Mouse (Mus musculus): Measurements from ENCODE around the gene Sdha. TPM values are rescaled to one million over a fixed set of nuclear protein-coding genes. Genes with fewer than 3 reads are reported as not detected.

The Sdha gene
- polyA plus RNA-seq, 1 experiment from 2014 or later: 156 TPM

- Histone ChIP-seq H3K9ac (ENCODE audit: low read length) (peak overlapping the region; percentile 89), H3K9me3 (ENCODE audit: control insufficient read depth, low read length) (no peaks in the 10 kb centered on the region), H3K27ac (replicated peaks) (peak overlapping the region; percentile 91), H3K4me3 (ENCODE audit: low read depth, low read length) (peak overlapping the region; percentile 78), H3K36me3 (ENCODE audit: control insufficient read depth, insufficient read depth, low read length) (0 out of 2 replicates have a peak, but pooled peaks cover 2% of the 10 kb centered on the region), H3K27me3 (ENCODE audit: control insufficient read depth, insufficient read depth, low read length) (no peaks in the 10 kb centered on the region), H3K4me1 (replicated peaks; ENCODE audit: control insufficient read depth, insufficient read depth) (0 out of 2 replicates have a peak, but pooled peaks cover 2% of the 10 kb centered on the region), H3K4me2 (replicated peaks; ENCODE audit: low read depth) (peak overlapping the region; percentile 71)
- ATAC-seq (ENCODE audit: low FRiP score, low TSS enrichment) (peak; percentile 36; the same call in 1 of the 2 replicates), DNase-seq (ENCODE audit: low spot score) (no peak)
- 1% methylated on average over 15 of the region's 15 CpGs for WGBS
- TF ChIP-seq CTCF (IDR thresholded peaks at IDR 0.05; ENCODE audit: low read depth): no peak
- no peak for TF ChIP-seq EP300 (optimal IDR thresholded peaks at IDR 0.05)
Measured at GRCm38 (mm10) chr13:74350435-74350906, 391 bp upstream of the Sdha start.

- Histone ChIP-seq H3K36me3 (ENCODE audit: control insufficient read depth, insufficient read depth, low read length) (peaks cover 13% of the 10 kb centered on the region), H3K27me3 (ENCODE audit: control insufficient read depth, insufficient read depth, low read length) (no peaks in the 10 kb centered on the region), H3K27ac (replicated peaks) (no peak overlapping the region), H3K9ac (ENCODE audit: low read length) (no peak overlapping the region), H3K9me3 (ENCODE audit: control insufficient read depth, low read length) (no peaks in the 10 kb centered on the region), H3K4me1 (replicated peaks; ENCODE audit: control insufficient read depth, insufficient read depth) (no peaks in the 10 kb centered on the region), H3K4me2 (replicated peaks; ENCODE audit: low read depth) (no peak overlapping the region), H3K4me3 (ENCODE audit: low read depth, low read length) (no peak overlapping the region)
- DNase-seq (ENCODE audit: low spot score) (peak; percentile 50), ATAC-seq (ENCODE audit: low FRiP score, low TSS enrichment) (peak; percentile 81)
- WGBS: 42% methylated on average over 3 of the region's 3 CpGs
- TF ChIP-seq CTCF (IDR thresholded peaks at IDR 0.05; ENCODE audit: low read depth) (peak; percentile 85), EP300 (optimal IDR thresholded peaks at IDR 0.05) (no peak)
Measured at GRCm38 (mm10) chr13:74341036-74341435, 9.0 kb downstream of the Sdha start.

GRCm38 (mm10) chr13:74329321-74329720, 20.8 kb downstream of the Sdha start:
- peaks cover 32% of the 10 kb centered on the region for H3K36me3 ChIP-seq (ENCODE audit: control insufficient read depth, insufficient read depth, low read length)
- ATAC-seq (ENCODE audit: low FRiP score, low TSS enrichment): no peak
- TF ChIP-seq EP300 (optimal IDR thresholded peaks at IDR 0.05) (no peak), CTCF (IDR thresholded peaks at IDR 0.05; ENCODE audit: low read depth) (no peak)

GRCm38 (mm10) chr13:74317170-74317849, 32.8 kb downstream of the Sdha start, which contains the start of gene Pdcd6:
Gene Pdcd6, minus strand, starts transcription at chr13:74317580.
- under 1% methylated on average over 36 of the region's 36 CpGs for WGBS
- no peak for TF ChIP-seq CTCF (IDR thresholded peaks at IDR 0.05; ENCODE audit: low read depth)
- no peak for TF ChIP-seq EP300 (optimal IDR thresholded peaks at IDR 0.05)
- Histone ChIP-seq H3K27ac (replicated peaks) (peak within 1 kb of the TSS; percentile 89), H3K4me1 (replicated peaks; ENCODE audit: control insufficient read depth, insufficient read depth) (no peaks in the 10 kb centered on the region), H3K36me3 (ENCODE audit: control insufficient read depth, insufficient read depth, low read length) (peaks cover 9% of the 10 kb centered on the region), H3K9me3 (ENCODE audit: control insufficient read depth, low read length) (no peaks in the 10 kb centered on the region), H3K4me3 (ENCODE audit: low read depth, low read length) (peak within 1 kb of the TSS; percentile 89), H3K4me2 (replicated peaks; ENCODE audit: low read depth) (peak within 1 kb of the TSS; percentile 78), H3K9ac (ENCODE audit: low read length) (peak within 1 kb of the TSS; percentile 91), H3K27me3 (ENCODE audit: control insufficient read depth, insufficient read depth, low read length) (no peaks in the 10 kb centered on the region)
- peak; percentile 98 for DNase-seq (ENCODE audit: low spot score)
- peak; percentile 99 for ATAC-seq (ENCODE audit: low FRiP score, low TSS enrichment)

More at GRCm38 (mm10) chr13:74329321-74329720, 20.8 kb downstream of the Sdha start:
- Histone ChIP-seq H3K27me3 (ENCODE audit: control insufficient read depth, insufficient read depth, low read length) (no peaks in the 10 kb centered on the region), H3K9me3 (ENCODE audit: control insufficient read depth, low read length) (no peaks in the 10 kb centered on the region), H3K4me3 (ENCODE audit: low read depth, low read length) (no peak overlapping the region), H3K9ac (ENCODE audit: low read length) (no peak overlapping the region), H3K4me1 (replicated peaks; ENCODE audit: control insufficient read depth, insufficient read depth) (no peaks in the 10 kb centered on the region), H3K27ac (replicated peaks) (no peak overlapping the region), H3K4me2 (replicated peaks; ENCODE audit: low read depth) (no peak overlapping the region)
- no peak for DNase-seq (ENCODE audit: low spot score)

GRCm38 (mm10) chr13:74316789-74317169, 33.3 kb downstream of the Sdha start:
- 2% methylated on average over 15 of the region's 15 CpGs for WGBS

GRCm38 (mm10) chr13:74316386-74316785, 33.7 kb downstream of the Sdha start:
- Histone ChIP-seq H3K36me3 (ENCODE audit: control insufficient read depth, insufficient read depth, low read length) (peaks cover 3% of the 10 kb centered on the region; the same call in 1 of the 2 replicates), H3K9ac (ENCODE audit: low read length) (peak overlapping the region; percentile 91), H3K27ac (replicated peaks) (peak overlapping the region; percentile 89), H3K4me3 (ENCODE audit: low read depth, low read length) (peak overlapping the region; percentile 89), H3K27me3 (ENCODE audit: control insufficient read depth, insufficient read depth, low read length) (no peaks in the 10 kb centered on the region), H3K4me1 (replicated peaks; ENCODE audit: control insufficient read depth, insufficient read depth) (no peaks in the 10 kb centered on the region), H3K9me3 (ENCODE audit: control insufficient read depth, low read length) (no peaks in the 10 kb centered on the region), H3K4me2 (replicated peaks; ENCODE audit: low read depth) (peak overlapping the region; percentile 78)
- 9% methylated on average over 4 of the region's 4 CpGs for WGBS
- ATAC-seq (ENCODE audit: low FRiP score, low TSS enrichment): no peak
- no peak for TF ChIP-seq EP300 (optimal IDR thresholded peaks at IDR 0.05)
- no peak for TF ChIP-seq CTCF (IDR thresholded peaks at IDR 0.05; ENCODE audit: low read depth)
- DNase-seq (ENCODE audit: low spot score): no peak

More at GRCm38 (mm10) chr13:74316789-74317169, 33.3 kb downstream of the Sdha start:
- DNase-seq (ENCODE audit: low spot score) (no peak), ATAC-seq (ENCODE audit: low FRiP score, low TSS enrichment) (no peak; the same call in 1 of the 2 replicates)
- no peaks in the 10 kb centered on the region for H3K9me3 ChIP-seq (ENCODE audit: control insufficient read depth, low read length)
- no peaks in the 10 kb centered on the region for H3K4me1 ChIP-seq (replicated peaks; ENCODE audit: control insufficient read depth, insufficient read depth)
- peak overlapping the region; percentile 78 for H3K4me2 ChIP-seq (replicated peaks; ENCODE audit: low read depth)
- peak overlapping the region; percentile 89 for H3K4me3 ChIP-seq (ENCODE audit: low read depth, low read length)
- H3K27me3 ChIP-seq (ENCODE audit: control insufficient read depth, insufficient read depth, low read length): no peaks in the 10 kb centered on the region
- peaks cover 3% of the 10 kb centered on the region; the same call in 1 of the 2 replicates for H3K36me3 ChIP-seq (ENCODE audit: control insufficient read depth, insufficient read depth, low read length)
- peak overlapping the region; percentile 89 for H3K27ac ChIP-seq (replicated peaks)
- TF ChIP-seq EP300 (optimal IDR thresholded peaks at IDR 0.05) (no peak), CTCF (IDR thresholded peaks at IDR 0.05; ENCODE audit: low read depth) (no peak)
- H3K9ac ChIP-seq (ENCODE audit: low read length): peak overlapping the region; percentile 91

All from stomach, postnatal 0 days (tissue).